Mouse (Mus musculus) forebrain, embryonic 16.5 days (tissue): ENCODE measurements at regions not wholly inside any gene's neighbourhood (a gene's known extent, or its start where the extent isn't known, plus 50 kb on each side); places are given as distances from the start of the nearest gene placed in this dataset.
"Not testable (repeated sequence)": the region's sequence is repeated elsewhere in the genome, so short reads cannot be mapped to it uniquely, and the experiment has no call there.

Experiments used
- ATAC-seq: fragments of 200-750 bp; cut with Nextera tagmentation; 2 replicates; pipeline ENCODE4 v1.8.0; 2017; ENCODE audit warnings: mild to moderate bottlenecking, moderate library complexity
- H3K27ac ChIP-seq: fragments of 300-500 bp; sonication (generic); 2 replicates; pipeline ENCODE4 v1.5.1; 2014; ENCODE audit warnings: low read length, control low read depth
- H3K27me3 ChIP-seq: fragments of 300-500 bp; sonication (generic); replicated peaks from 2 replicates; pipeline ENCODE4 v1.6.1; 2014; ENCODE audit warnings: low read length; ENCODE audit not compliant: control insufficient read depth, insufficient read depth
- H3K36me3 ChIP-seq: fragments of 300-500 bp; sonication (generic); 2 replicates; pipeline ENCODE4 v1.6.1; 2014; ENCODE audit not compliant: control insufficient read depth, insufficient read depth
- H3K4me1 ChIP-seq: fragments of 300-500 bp; sonication (generic); replicated peaks from 2 replicates; pipeline ENCODE4 v1.6.1; 2014; ENCODE audit warnings: low read length; ENCODE audit not compliant: control insufficient read depth, insufficient read depth
- H3K4me2 ChIP-seq: fragments of 300-500 bp; sonication (generic); 2 replicates; pipeline ENCODE4 v1.6.1; 2014; ENCODE audit warnings: mild to moderate bottlenecking, low read length, control low read depth
- H3K4me3 ChIP-seq: fragments of 300-500 bp; sonication (generic); replicated peaks from 2 replicates; pipeline ENCODE4 v1.5.1; 2014; ENCODE audit warnings: mild to moderate bottlenecking, low read length, control low read depth
- H3K9ac ChIP-seq: fragments of 300-500 bp; sonication (generic); replicated peaks from 2 replicates; pipeline ENCODE4 v1.6.1; 2014; ENCODE audit warnings: low read depth, low read length, control low read depth
- H3K9me3 ChIP-seq: fragments of 300-500 bp; sonication (generic); 2 replicates; pipeline ENCODE4 v1.6.1; 2016; ENCODE audit warnings: low read length; ENCODE audit not compliant: control insufficient read depth
- WGBS: fragments of 180-500 bp; shearing (Covaris S2); extraction: QIAGEN DNeasy Blood & Tissue Kit; methylation state at CpG from one replicate; pipeline ENCODE4 v1.1.7; 2014; 5-methylcytosine and 5-hydroxymethylcytosine counted together

DNA sequence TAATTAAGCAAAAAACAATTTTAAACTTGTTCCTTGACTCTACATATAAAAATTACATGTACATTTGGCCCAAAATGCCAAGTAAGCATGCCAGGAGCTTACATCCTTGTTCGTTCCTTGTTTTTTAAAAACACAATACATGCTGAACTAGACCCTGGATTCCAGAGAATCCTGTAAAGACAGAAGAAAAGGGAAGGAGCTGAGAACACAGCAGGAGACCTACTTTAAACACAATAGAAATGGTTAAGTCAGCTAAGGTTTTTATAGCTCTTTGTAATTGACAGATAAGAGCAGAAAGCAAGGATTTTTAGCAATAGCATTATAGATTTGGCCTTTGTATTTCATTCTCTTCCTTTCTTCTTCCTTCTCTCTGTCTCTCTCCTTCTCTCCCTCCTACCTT lies 292.5 kb upstream of the Meis2 start:
- H3K4me3 ChIP-seq = no peak overlapping the region
- H3K9me3 ChIP-seq = no peaks in the 10 kb centered on the region
- H3K27me3 ChIP-seq = no peaks in the 10 kb centered on the region
- ATAC-seq = no peak
- no peak overlapping the region for H3K4me2 ChIP-seq
- no peak overlapping the region for H3K9ac ChIP-seq
- 7% methylated on average over 1 of the region's 1 CpGs for WGBS
- H3K36me3 ChIP-seq = no peaks in the 10 kb centered on the region
- H3K27ac ChIP-seq = no peak overlapping the region
- H3K4me1 ChIP-seq = no peaks in the 10 kb centered on the region

DNA sequence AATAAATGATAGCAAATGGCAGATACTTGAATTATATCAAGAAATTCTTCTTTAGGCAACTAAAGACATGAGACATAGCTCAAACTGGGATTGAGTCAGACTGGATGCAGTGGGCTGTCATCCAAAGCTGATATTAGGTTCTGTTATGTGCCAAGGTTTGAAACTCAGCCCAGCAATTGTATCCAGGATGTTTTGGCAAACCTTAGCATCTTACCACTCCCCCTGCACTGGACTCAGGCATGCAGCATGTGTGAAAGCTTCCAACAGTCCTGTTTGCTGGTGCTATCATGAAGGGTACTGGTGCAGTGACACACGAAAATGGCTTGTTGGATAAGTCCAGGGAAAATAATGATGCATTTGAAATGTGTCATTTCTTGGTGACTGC lies 282.9 kb upstream of the Meis2 start:
- no peak overlapping the region for H3K4me2 ChIP-seq
- WGBS = 54% methylated on average over 1 of the region's 1 CpGs
- H3K4me1 ChIP-seq = no peaks in the 10 kb centered on the region; the same call in 1 of the 2 replicates
- H3K27me3 ChIP-seq = no peaks in the 10 kb centered on the region
- no peaks in the 10 kb centered on the region for H3K9me3 ChIP-seq
- ATAC-seq = peak; percentile 55
- H3K36me3 ChIP-seq = no peaks in the 10 kb centered on the region
- no peak overlapping the region for H3K4me3 ChIP-seq
- H3K27ac ChIP-seq = no peak overlapping the region
- no peak overlapping the region for H3K9ac ChIP-seq

GRCm38 (mm10) chr2:116347827-116348529 lies 282.3 kb upstream of the Meis2 start:
- H3K4me1 ChIP-seq = no peaks in the 10 kb centered on the region; the same call in 1 of the 2 replicates
- no peak overlapping the region for H3K4me2 ChIP-seq
- no peak overlapping the region for H3K27ac ChIP-seq
- ATAC-seq = no peak
- H3K4me3 ChIP-seq = no peak overlapping the region
- 80% methylated on average over 3 of the region's 3 CpGs for WGBS
- no peaks in the 10 kb centered on the region for H3K27me3 ChIP-seq
- no peaks in the 10 kb centered on the region for H3K36me3 ChIP-seq
- H3K9ac ChIP-seq = no peak overlapping the region
- H3K9me3 ChIP-seq = no peaks in the 10 kb centered on the region

- Histone ChIP-seq H3K27ac (no peak overlapping the region), H3K9ac (no peak overlapping the region), H3K4me2 (no peak overlapping the region), H3K27me3 (no peaks in the 10 kb centered on the region), H3K36me3 (no peaks in the 10 kb centered on the region), H3K9me3 (no peaks in the 10 kb centered on the region), H3K4me1 (no peaks in the 10 kb centered on the region), H3K4me3 (no peak overlapping the region)
- 91% methylated on average over 3 of the region's 3 CpGs for WGBS
- no peak for ATAC-seq
Measured at GRCm38 (mm10) chr2:116331801-116332200, 266.2 kb upstream of the Meis2 start.

GRCm38 (mm10) chr2:116322039-116322770 lies 256.6 kb upstream of the Meis2 start:
- peak overlapping the region; percentile 7; the same call in 1 of the 2 replicates for H3K4me2 ChIP-seq

DNA sequence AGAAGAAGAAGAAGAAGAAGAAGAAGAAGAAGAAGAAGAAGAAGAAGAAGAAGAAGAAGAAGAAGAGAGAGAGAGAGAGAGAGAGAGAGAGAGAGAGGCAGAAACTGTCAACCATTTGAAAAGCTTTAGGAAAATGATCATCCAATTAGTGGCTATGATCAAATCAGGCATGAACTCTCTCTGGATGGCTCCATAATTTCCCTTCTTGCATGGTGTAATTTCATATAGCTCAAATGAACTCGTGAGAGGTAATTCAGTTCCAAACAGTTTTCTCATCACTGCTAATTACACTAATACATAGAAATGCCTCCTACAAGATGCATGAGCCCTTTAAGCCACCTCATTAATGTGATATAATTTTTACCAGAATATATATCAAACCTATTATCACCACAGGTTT lies 233.9 kb upstream of the Meis2 start:
- Histone ChIP-seq H3K9me3 (no peaks in the 10 kb centered on the region), H3K4me1 (no peaks in the 10 kb centered on the region), H3K4me3 (no peak overlapping the region), H3K4me2 (no peak overlapping the region), H3K27ac (no peak overlapping the region), H3K27me3 (no peaks in the 10 kb centered on the region), H3K36me3 (no peaks in the 10 kb centered on the region), H3K9ac (no peak overlapping the region)
- 31% methylated on average over 1 of the region's 1 CpGs for WGBS
- ATAC-seq = no peak

More at GRCm38 (mm10) chr2:116322039-116322770, 256.6 kb upstream of the Meis2 start:
- no peaks in the 10 kb centered on the region for H3K9me3 ChIP-seq
- no peak overlapping the region for H3K4me3 ChIP-seq
- ATAC-seq = peak; percentile 80
- H3K27me3 ChIP-seq = no peaks in the 10 kb centered on the region
- peak overlapping the region; percentile 80 for H3K27ac ChIP-seq
- H3K4me1 ChIP-seq = peaks cover 18% of the 10 kb centered on the region
- no peaks in the 10 kb centered on the region for H3K36me3 ChIP-seq
- 14% methylated on average over 14 of the region's 14 CpGs for WGBS
- peak overlapping the region; percentile 11; the same call in 1 of the 2 replicates for H3K9ac ChIP-seq

DNA sequence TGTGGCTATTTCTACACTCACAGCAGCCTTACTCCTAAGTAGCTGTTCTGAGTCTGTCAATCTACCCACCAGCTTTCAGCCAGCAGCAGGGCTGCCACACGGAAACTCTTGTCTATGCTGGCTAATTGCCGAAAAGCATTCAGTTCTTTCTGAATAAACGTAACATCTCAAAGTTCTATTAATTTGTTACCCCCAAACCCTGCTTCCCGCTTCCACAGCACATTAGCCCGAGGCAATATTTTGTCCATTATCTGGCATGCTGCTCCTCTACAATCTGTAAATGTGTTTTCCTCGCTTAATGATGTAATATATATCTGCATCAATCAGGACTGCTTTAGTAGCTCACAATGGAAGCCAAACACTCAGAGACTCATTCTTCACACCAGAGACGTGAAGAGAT lies 224.2 kb upstream of the Meis2 start:
- no peak overlapping the region for H3K4me2 ChIP-seq
- WGBS = 26% methylated on average over 7 of the region's 7 CpGs
- H3K27me3 ChIP-seq = no peaks in the 10 kb centered on the region
- H3K4me3 ChIP-seq = no peak overlapping the region
- no peaks in the 10 kb centered on the region for H3K9me3 ChIP-seq
- no peaks in the 10 kb centered on the region for H3K36me3 ChIP-seq
- no peak for ATAC-seq
- no peaks in the 10 kb centered on the region for H3K4me1 ChIP-seq
- no peak overlapping the region for H3K27ac ChIP-seq
- H3K9ac ChIP-seq = no peak overlapping the region

- H3K9me3 ChIP-seq, H3K27me3 ChIP-seq, H3K4me1 ChIP-seq, H3K36me3 ChIP-seq, H3K9ac ChIP-seq, ATAC-seq, H3K4me3 ChIP-seq, H3K27ac ChIP-seq, H3K4me2 ChIP-seq: not testable (repeated sequence)
- WGBS = 40% methylated on average over 3 of the region's 3 CpGs
Measured at GRCm38 (mm10) chr2:116243191-116243590, 177.6 kb upstream of the Meis2 start.

DNA sequence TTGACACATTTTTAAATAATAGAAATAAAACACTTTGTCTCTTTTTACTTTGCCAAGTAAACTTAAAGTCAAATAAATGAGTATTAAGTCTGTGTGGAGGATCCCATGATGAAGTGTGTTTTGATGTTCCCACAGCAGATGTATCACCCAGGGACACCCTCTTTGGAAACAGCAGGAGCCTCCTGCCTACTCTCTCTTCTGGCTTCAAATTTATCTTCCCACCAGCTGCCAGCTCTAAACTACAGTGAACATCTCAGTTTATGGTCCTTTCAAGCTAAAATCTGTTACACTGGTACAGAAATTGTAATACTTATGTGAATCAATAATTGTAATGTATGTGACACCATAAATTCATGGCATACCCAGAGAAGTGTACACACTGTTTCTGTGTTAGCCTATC lies 171.1 kb upstream of the Meis2 start:
- no peak for ATAC-seq
- Histone ChIP-seq H3K9ac (no peak overlapping the region), H3K4me3 (no peak overlapping the region), H3K4me2 (no peak overlapping the region), H3K4me1 (no peaks in the 10 kb centered on the region), H3K9me3 (no peaks in the 10 kb centered on the region), H3K27me3 (no peaks in the 10 kb centered on the region), H3K36me3 (no peaks in the 10 kb centered on the region), H3K27ac (no peak overlapping the region)
